Mouse (Mus musculus) liver, embryonic 14.5 days (tissue): Measurements from ENCODE around the gene Psmb3. TPM values are rescaled to one million over a fixed set of nuclear protein-coding genes. Genes with fewer than 3 reads are reported as not detected.

Experiments
- ATAC-seq: fragments of 200-750 bp; cut with Nextera tagmentation; 2 replicates; pipeline ENCODE4 v1.8.0; 2017; ENCODE audit warnings: moderate number of reproducible peaks, mild to moderate bottlenecking, moderate library complexity; ENCODE audit not compliant: insufficient read depth
- DNase-seq, 3 experiments: peaks; one replicate each; pipeline ENCODE4 v3.0.0-alpha.2; 2012 to 2013; ENCODE audit warnings: low read depth in 3 of 3, low spot score in 3 of 3
- H3K27ac ChIP-seq: fragments of 300-500 bp; sonication (generic); 2 replicates; pipeline ENCODE4 v1.5.1; 2014; ENCODE audit warnings: moderate library complexity, mild to moderate bottlenecking, control low read depth, inconsistent platforms
- H3K27me3 ChIP-seq: fragments of 300-500 bp; sonication (generic); 2 replicates; pipeline ENCODE4 v1.6.1; 2014; ENCODE audit warnings: mild to moderate bottlenecking, low read length, moderate library complexity; ENCODE audit not compliant: control insufficient read depth, insufficient read depth
- H3K36me3 ChIP-seq: fragments of 300-500 bp; sonication (generic); replicated peaks from 2 replicates; pipeline ENCODE4 v1.6.1; 2014; ENCODE audit warnings: low read depth; ENCODE audit not compliant: control insufficient read depth, insufficient read depth
- H3K4me1 ChIP-seq, 2 experiments: fragments of 200-500 bp in 1 of 2; fragments of 300-500 bp in 1 of 2; sonication (generic) in 1 of 2; replicated peaks; 2 replicates each; pipeline ENCODE4 v1.6.1; 2012 to 2014; ENCODE audit warnings: antibody characterized with exemption in 1 of 2, inconsistent platforms in 1 of 2, low read length in 1 of 2; ENCODE audit not compliant: control insufficient read depth in 2 of 2, insufficient read depth in 2 of 2
- H3K4me2 ChIP-seq: fragments of 300-500 bp; sonication (generic); 2 replicates; pipeline ENCODE4 v1.6.1; 2014; ENCODE audit warnings: low read depth, mild to moderate bottlenecking, control low read depth, moderate library complexity
- H3K4me3 ChIP-seq, 2 experiments: fragments of 200-500 bp in 1 of 2; fragments of 300-500 bp in 1 of 2; sonication (generic) in 1 of 2; 2 replicates each; pipeline ENCODE4 v1.5.1; 2012 to 2014; ENCODE audit warnings: low read depth in 2 of 2, low read length in 2 of 2, mild to moderate bottlenecking in 2 of 2, control low read depth in 1 of 2, inconsistent platforms in 1 of 2, moderate library complexity in 1 of 2; ENCODE audit not compliant: insufficient read depth in 1 of 2
- H3K9ac ChIP-seq: fragments of 300-500 bp; sonication (generic); replicated peaks from 2 replicates; pipeline ENCODE4 v1.6.1; 2014; ENCODE audit warnings: mild to moderate bottlenecking, control low read depth, moderate library complexity
- H3K9me3 ChIP-seq: fragments of 300-500 bp; sonication (generic); 2 replicates; pipeline ENCODE4 v1.6.1; 2016; ENCODE audit warnings: low read length, mixed read lengths; ENCODE audit not compliant: control insufficient read depth
- CTCF ChIP-seq: IDR thresholded peaks from 2 replicates; pipeline ENCODE4 v1.5.1; 2016; ENCODE audit warnings: antibody characterized with exemption, low read depth, control low read depth
- EP300 ChIP-seq: IDR thresholded peaks from 2 replicates; pipeline ENCODE4 v1.6.1; 2016; ENCODE audit warnings: antibody characterized with exemption, low read depth
- WGBS: fragments of 180-500 bp; shearing (Covaris S2); extraction: QIAGEN DNeasy Blood & Tissue Kit; methylation state at CpG from one replicate; pipeline ENCODE4 v1.1.7; 2014; ENCODE audit not compliant: insufficient replicate concordance; 5-methylcytosine and 5-hydroxymethylcytosine counted together
- polyA plus RNA-seq, 2 experiments: library from polyadenylated mRNA; depleted of rRNA in 1 of 2; stranded (reverse) in 1 of 2; unstranded in 1 of 2; fragments of >200 nt; fragmentation: Nextera tagmentation in 1 of 2; extraction: Ambion mirVana in 1 of 2; gene quantifications; 2 replicates each; pipeline versions ENCODE4 v1.2.1 to v1.2.3; 2012 to 2014

Psmb3 gene
- polyA plus RNA-seq, 2 experiments: 197 to 330 TPM

DNA sequence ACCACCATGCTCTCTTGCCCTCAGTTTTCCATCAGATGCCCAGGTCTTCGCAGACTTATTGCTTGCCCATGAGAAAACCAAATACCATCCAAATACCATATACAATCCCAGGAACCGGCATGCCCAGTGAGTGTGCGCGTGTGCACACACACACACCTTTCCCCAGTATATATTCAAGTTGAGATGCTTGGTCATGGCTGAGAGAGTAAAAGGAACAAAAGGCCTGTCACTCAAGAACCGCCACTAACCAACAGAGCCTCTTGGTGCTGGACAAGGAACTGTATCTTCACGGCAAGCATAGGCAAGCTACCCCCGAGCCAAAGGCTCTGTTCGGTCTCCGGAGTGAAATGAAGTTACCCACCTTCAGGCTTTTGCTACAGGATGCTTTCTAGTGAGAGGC, 39.4 kb downstream of the Psmb3 start:
- Histone ChIP-seq H3K36me3 (peaks cover 7% of the 10 kb centered on the region), H3K9ac (no peak overlapping the region), H3K9me3 (no peaks in the 10 kb centered on the region), H3K27ac (no peak overlapping the region), H3K4me3 (no peak overlapping the region; a peak in 1 of 4 replicates), H3K4me2 (peak overlapping the region; percentile 91; the same call in 1 of the 2 replicates), H3K27me3 (no peaks in the 10 kb centered on the region), H3K4me1 (peaks cover 6 to 20% of the 10 kb centered on the region in 2 experiments; a peak in 3 of 4 replicates)
- DNase-seq: no peak
- 67% methylated on average over 9 of the region's 9 CpGs for WGBS
- no peak for ATAC-seq
- no peak for TF ChIP-seq CTCF
- TF ChIP-seq EP300: no peak

GRCm38 (mm10) chr11:97743423-97743822, 40.2 kb downstream of the Psmb3 start:
- Histone ChIP-seq H3K36me3 (peaks cover 7% of the 10 kb centered on the region), H3K4me2 (peak overlapping the region; percentile 91), H3K27ac (no peak overlapping the region), H3K4me3 (peak overlapping the region; percentile 71 to 77), H3K27me3 (no peaks in the 10 kb centered on the region), H3K9ac (peak overlapping the region; percentile 80), H3K4me1 (peaks cover 6 to 20% of the 10 kb centered on the region in 2 experiments; a peak in 3 of 4 replicates), H3K9me3 (no peaks in the 10 kb centered on the region)
- DNase-seq (no peak), ATAC-seq (no peak)
- no peak for TF ChIP-seq CTCF
- no peak for TF ChIP-seq EP300
- WGBS: 5% methylated on average over 9 of the region's 9 CpGs

- Histone ChIP-seq H3K4me3 (peak within 1 kb of the TSS; percentile 71 to 87), H3K4me1 (peaks cover 6 to 20% of the 10 kb centered on the region in 2 experiments; a peak in 3 of 4 replicates), H3K9ac (peak within 1 kb of the TSS; percentile 80), H3K9me3 (no peaks in the 10 kb centered on the region), H3K4me2 (peak within 1 kb of the TSS; percentile 91), H3K36me3 (peaks cover 8% of the 10 kb centered on the region), H3K27ac (peak within 1 kb of the TSS; percentile 38; the same call in 1 of the 2 replicates), H3K27me3 (no peaks in the 10 kb centered on the region)
- TF ChIP-seq CTCF (no peak), EP300 (no peak)
- DNase-seq: peak in 1 of 3 experiments; percentile 20
- under 1% methylated on average over 62 of the region's 63 CpGs for WGBS
- peak; percentile 44 for ATAC-seq
These were observed 41.0 kb downstream of the Psmb3 start, which contains the start of gene Pip4k2b for GRCm38 (mm10) chr11:97744063-97744717. Gene Pip4k2b (minus strand): TSS chr11:97744704.

GRCm38 (mm10) chr11:97744718-97745330, 41.6 kb downstream of the Psmb3 start:
- TF ChIP-seq EP300 (peak; percentile 56), CTCF (no peak)
- Histone ChIP-seq H3K4me3 (peak overlapping the region; percentile 71 to 87), H3K4me1 (peaks cover 6 to 22% of the 10 kb centered on the region in 2 experiments; a peak in 3 of 4 replicates), H3K9ac (peak overlapping the region; percentile 75), H3K36me3 (peaks cover 10% of the 10 kb centered on the region), H3K27me3 (no peaks in the 10 kb centered on the region), H3K27ac (peak overlapping the region; percentile 38; the same call in 1 of the 2 replicates), H3K4me2 (peak overlapping the region; percentile 91), H3K9me3 (no peaks in the 10 kb centered on the region)
- under 1% methylated on average over 45 of the region's 57 CpGs for WGBS
- peak; percentile 99 for DNase-seq
- ATAC-seq: peak; percentile 90

- no peaks in the 10 kb centered on the region for H3K9me3 ChIP-seq
- H3K27ac ChIP-seq: no peak overlapping the region
- H3K27me3 ChIP-seq: no peaks in the 10 kb centered on the region
- peaks cover 13% of the 10 kb centered on the region for H3K36me3 ChIP-seq
- peak overlapping the region; percentile 73 for H3K4me2 ChIP-seq
- ATAC-seq (no peak), DNase-seq (no peak)
- peak overlapping the region; percentile 71 to 87 for H3K4me3 ChIP-seq
- TF ChIP-seq CTCF: no peak
- no peak for TF ChIP-seq EP300
- H3K9ac ChIP-seq: peak overlapping the region; percentile 6
- H3K4me1 ChIP-seq: peaks cover 6 to 22% of the 10 kb centered on the region in 2 experiments; a peak in 3 of 4 replicates
- 6% methylated on average over 13 of the region's 13 CpGs for WGBS
These were observed 42.1 kb downstream of the Psmb3 start for GRCm38 (mm10) chr11:97745331-97745721.
